Mouse (Mus musculus): ENCODE measurements around the gene Tbx3. TPM values are rescaled to one million over a fixed set of nuclear protein-coding genes. Genes with fewer than 3 reads are reported as not detected.

Tbx3 gene
- polyA plus RNA-seq, 1 experiment from 2014 or later: 22.6 TPM

Other genes starting within 250 kb of the Tbx3 start
- gene Tbx5, start 162.0 kb downstream of the Tbx3 start, polyA plus RNA-seq (2014; fragmentation: Nextera tagmentation; extraction: Ambion mirVana): 0.24 and 1.5 TPM in 2 replicates